Mouse (Mus musculus) monocyte, adult 5-6 weeks (primary cell): ENCODE data around the gene Evl. TPM values are rescaled to one million over a fixed set of nuclear protein-coding genes. Genes with fewer than 3 reads are reported as not detected.
A peak's percentile ranks its signal among the peaks of the same experiment; 100 is the strongest.

Source experiments
- ATAC-seq: fragments of 153-309, 156-312 bp; replicated peaks from 2 replicates; pipeline ENCODE4 v1.8.0; 2017; ENCODE audit warnings: mild to moderate bottlenecking; ENCODE audit not compliant: low TSS enrichment, insufficient number of reproducible peaks, severe bottlenecking, poor library complexity, low FRiP score
- total RNA-seq: library from RNA; stranded (forward); fragments of 200-1000, 200-491, 200-594 nt; gene quantifications from 3 replicates; pipeline ENCODE4 v1.2.3, GENCODE M21; 2017

Gene Evl
- total RNA-seq, 1 experiment from 2014 or later, result 395 TPM

DNA sequence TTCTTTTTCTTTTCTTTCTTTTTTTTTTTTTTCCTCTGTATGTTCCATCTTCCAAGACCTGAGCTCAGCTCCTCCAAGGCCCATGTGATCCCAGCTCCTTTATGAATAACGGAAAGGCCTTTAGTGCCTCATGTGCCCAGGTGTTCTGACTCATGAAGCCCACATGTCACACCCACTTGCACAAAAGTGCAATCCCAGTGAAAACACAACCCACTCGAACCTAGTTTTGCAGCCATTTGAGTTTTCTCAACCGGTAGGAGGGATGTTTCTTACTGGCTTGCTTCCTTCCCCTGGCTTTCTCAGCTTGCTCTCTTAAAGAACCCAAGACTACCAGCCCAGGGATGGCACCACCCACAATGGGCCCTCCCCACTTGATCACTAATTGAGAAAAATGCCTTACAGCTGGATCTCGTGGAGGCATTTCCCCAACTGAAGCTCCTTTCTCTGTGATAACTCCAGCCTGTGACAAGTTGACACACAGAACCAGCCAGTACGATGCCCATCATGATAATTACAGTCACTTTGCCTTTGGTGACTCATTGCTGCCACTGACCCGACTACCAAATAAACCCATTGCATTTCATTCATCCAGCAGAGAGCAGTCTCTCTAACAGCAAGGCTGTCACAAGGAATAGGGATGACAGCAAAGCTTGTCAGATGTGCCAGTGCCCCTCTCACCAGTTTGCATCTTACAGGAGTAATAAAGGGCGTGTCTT, 24.8 kb downstream of the Evl start:
- no peak for ATAC-seq

- ATAC-seq, result no peak
These were observed 29.3 kb downstream of the Evl start for GRCm38 (mm10) chr12:108583775-108584174.

GRCm38 (mm10) chr12:108590131-108590530, 35.6 kb downstream of the Evl start:
- no peak for ATAC-seq

DNA sequence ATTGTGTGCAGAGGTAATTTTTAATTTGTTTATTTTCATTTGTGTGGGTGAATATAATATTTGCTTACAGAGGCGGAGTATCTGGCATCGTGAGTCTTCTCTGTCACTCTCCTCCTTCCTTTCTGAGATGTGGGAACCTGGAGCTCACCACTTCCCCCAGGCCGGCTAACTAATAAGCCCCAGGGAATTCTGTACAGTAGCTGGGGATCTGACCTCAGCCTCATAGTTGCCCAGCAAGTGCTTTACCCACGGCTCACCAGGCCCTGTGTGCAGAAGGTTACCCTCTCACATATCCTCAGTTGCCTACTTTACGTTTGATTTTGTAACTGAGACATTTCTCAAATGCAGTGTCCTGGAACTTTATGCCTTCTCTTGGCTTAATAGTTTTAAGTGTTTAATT, 37.1 kb downstream of the Evl start:
- no peak for ATAC-seq

- no peak for ATAC-seq
These were observed 38.3 kb downstream of the Evl start for GRCm38 (mm10) chr12:108592866-108593265.

DNA sequence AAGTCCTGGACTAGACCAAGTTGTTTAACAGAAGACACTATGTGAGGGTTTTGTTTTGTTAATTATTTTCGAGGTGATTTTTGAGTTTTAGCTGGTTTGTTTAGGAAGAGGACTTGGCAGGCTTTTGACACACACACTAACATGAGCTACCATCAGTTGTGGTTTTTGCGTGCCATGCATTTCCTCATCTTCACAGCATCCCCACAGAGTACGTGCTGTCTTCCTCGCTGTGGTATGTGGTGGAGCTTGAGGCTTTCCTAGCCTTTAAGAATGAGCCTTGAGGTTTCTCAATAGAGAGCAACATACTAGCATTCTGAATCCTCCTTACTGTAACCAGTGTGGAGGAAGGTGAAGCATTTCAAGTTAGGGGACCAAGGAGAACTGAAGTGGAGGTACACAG, 46.3 kb downstream of the Evl start:
- ATAC-seq, result no peak

DNA sequence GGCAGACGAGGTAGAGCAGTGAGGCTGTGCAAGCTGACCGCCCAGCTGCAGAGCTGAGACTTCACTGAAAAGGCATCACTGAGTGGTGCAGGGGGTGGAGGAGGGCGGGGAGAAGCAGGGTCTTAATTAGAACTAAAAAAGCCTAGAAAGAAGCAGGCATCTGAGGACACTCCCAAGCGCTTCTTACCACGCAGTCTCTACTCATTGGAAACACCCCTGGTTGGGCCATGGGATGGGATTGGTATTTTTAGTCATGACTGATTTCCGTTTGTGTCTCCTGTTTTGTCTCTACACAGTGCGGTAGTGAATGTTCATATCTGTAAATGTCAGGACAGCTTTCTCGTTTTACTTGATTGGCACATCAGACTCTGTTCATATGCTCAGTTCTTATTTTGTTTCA, 46.8 kb downstream of the Evl start:
- ATAC-seq, result no peak

- no peak for ATAC-seq
These were observed 50.0 kb downstream of the Evl start for GRCm38 (mm10) chr12:108604546-108604945.

DNA sequence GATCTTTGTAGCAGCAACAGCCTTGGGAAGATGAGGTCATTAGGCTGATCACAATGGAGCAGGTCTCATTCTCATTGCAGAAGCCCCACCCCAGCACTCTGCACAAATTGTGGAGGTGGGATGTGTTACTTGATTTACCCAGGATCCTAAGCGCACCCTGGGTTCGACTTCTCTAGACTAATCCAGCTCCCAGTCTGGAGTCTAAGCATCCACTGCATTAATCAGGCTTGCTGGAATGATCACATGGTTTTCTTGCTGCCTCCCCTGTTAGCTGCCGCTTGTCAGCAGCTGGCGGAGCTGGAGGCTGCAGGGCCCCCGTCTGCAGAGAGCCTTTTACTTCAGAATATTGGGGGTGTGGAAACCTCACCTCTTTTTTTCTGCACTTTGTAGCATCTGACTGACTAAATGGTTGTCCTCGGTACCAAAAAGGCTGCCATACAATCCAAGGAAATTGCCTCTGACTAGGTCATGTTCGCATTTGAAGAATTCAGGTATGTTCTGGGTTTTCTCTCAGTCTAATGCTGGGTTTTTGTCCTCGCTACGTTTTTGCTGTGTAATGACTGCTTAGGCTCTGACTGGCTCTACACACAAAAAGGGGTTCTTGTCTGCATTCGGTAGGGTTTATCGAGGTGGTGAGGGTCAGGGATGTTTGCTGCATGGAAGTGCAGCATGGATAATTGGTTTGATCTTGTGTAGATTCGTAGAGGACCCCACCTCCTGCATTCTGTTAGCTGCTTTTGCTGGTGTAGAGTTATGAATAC, 51.2 kb downstream of the Evl start:
- ATAC-seq, result no peak

- ATAC-seq, result no peak
These were observed 51.8 kb downstream of the Evl start for GRCm38 (mm10) chr12:108606321-108606720.

DNA sequence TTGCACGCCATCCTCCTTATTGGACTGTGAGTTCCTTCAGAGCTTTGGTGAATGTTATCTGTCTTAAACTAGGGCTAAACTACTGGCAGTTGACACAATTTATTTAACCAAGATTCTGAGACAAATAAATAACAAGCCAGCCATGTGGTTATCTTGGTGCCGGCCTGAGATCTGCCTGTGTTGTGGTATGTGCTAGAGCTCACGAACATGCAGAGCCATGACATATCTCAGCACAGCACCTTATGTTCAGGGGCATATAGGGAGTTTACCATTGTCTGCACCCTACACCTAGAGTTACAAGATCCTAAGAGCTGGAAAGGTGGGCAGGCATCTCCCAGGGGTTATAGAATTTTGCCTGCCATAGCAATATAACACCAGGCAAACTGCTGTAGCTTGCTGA, 54.9 kb downstream of the Evl start:
- no peak for ATAC-seq

DNA sequence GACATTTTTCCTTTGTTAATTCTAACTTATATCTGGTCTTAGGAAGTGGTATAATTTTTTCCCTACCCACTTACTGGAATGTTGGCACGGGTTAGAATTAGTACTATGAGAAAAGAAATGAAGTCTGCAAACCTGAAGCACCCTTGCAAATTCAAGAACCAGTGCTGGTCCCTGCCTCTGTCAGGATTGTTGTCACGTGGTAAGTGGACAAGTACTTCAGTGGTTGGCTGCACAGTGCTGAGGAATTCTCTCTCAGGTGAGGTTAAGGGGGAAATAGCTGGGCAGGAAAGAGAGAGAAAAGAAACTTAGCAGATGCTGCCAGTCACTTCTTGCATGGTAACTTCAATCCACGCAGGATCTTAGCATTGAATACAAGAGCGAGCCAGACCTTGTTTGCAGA, 55.7 kb downstream of the Evl start:
- ATAC-seq, result no peak

DNA sequence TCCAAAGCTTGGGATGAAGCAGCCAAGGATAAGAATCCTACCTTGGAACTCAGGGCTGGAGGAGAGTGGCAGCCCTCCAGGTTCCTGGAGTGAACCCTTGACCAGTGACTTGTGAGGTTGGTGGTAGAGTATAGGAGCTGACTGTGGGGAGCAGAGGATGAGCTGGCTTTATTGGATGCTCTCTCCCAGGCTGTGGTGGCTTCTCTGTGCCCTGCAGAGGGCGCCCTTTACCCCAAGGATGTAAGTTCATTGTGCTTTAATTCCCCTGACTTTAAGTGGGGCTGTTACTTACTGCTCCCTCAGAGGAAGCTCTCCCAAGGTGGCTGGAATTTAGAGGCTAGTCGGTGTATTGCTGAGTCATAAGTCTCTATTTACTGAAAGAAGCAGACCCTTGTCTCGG, 58.6 kb downstream of the Evl start:
- peak; percentile 88 for ATAC-seq

DNA sequence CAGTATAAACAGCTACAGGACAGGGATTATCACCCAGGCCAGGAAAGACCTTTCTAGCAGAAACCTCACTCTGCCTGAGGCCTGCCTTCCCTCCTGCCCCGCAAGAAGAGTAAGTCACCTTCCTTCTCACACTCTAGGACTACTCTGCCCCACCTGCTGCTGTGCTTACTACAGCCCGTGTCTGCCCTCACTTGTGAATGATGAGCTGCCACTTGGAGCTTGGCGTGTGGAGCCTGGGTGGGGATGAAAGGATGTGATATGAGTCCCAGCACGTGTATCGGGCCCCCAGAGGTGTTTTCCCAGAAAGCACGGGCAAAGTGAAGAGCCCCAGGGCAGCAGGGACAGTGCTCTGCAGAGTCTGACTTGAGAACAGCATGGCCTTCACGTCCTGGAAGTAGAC, 63.0 kb downstream of the Evl start:
- no peak for ATAC-seq

DNA sequence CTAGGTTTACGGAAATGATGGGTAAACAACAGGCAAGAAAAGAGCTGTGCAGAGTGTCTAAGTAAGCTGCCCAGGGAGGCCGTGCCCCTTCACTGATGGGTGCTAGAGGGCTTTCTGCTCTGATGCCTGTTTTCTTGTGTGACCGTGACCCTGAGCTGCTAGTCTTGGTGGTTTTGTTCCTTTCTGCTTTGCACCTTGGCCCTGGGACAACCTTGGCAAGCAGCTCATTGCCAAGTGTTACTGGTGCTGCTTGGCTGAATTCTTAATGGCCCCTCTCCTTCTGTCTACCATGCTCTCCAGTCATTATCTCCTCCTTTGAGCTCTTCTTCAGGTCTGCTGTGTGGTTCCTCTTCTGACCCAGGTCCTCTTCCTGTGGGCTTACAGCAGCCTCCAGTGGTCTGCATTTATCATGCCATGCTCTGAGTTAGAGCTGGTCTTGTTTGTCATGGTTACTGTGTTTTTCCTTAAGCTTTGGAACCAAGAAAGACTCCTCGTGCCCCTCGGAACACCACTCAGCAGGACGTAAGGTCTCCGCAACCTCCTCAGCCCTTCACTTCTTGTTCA, 65.4 kb downstream of the Evl start:
- ATAC-seq, result no peak

- no peak for ATAC-seq
These were observed 67.9 kb downstream of the Evl start for GRCm38 (mm10) chr12:108622406-108622805.

- peak; percentile 70 for ATAC-seq
These were observed 75.0 kb downstream of the Evl start for GRCm38 (mm10) chr12:108629556-108629955.

GRCm38 (mm10) chr12:108630741-108631688, 76.5 kb downstream of the Evl start:
- ATAC-seq, result peak; percentile 75

GRCm38 (mm10) chr12:108632501-108632900, 78.0 kb downstream of the Evl start:
- ATAC-seq, result no peak
